Mouse (Mus musculus): ENCODE data around the gene Lpxn. TPM values are rescaled to one million over a fixed set of nuclear protein-coding genes. Genes with fewer than 3 reads are reported as not detected.
A peak's percentile ranks its signal among the peaks of the same experiment; 100 is the strongest.

The Lpxn gene
- 0.53 and 0.66 TPM in 2 replicates for polyA plus RNA-seq (2016; fragmentation: Nextera tagmentation; extraction: Ambion mirVana)

- ATAC-seq (ENCODE audit: low FRiP score): peak; percentile 96
- Histone ChIP-seq H3K36me3 (no peaks in the 10 kb centered on the region), H3K27me3 (no peaks in the 10 kb centered on the region), H3K27ac (peak within 1 kb of the TSS; percentile 99), H3K4me1 (peaks cover 8% of the 10 kb centered on the region), H3K9me3 (replicated peaks) (no peaks in the 10 kb centered on the region), H3K4me2 (replicated peaks) (peak within 1 kb of the TSS; percentile 63), H3K4me3 (peak within 1 kb of the TSS; percentile 94), H3K9ac (peak within 1 kb of the TSS; percentile 97)
- WGBS: under 1% methylated on average over 61 of the region's 76 CpGs
These were observed at the start of gene Lpxn, which contains the start of gene Zfp91 for GRCm38 (mm10) chr19:12795511-12796327. Lpxn (plus strand) TSS chr19:12796193. Zfp91 (minus strand) TSS chr19:12796126.

GRCm38 (mm10) chr19:12756286-12756685 lies 39.7 kb upstream of the Lpxn start:
- Histone ChIP-seq H3K36me3 (no peaks in the 10 kb centered on the region), H3K9ac (no peak overlapping the region), H3K9me3 (replicated peaks) (no peaks in the 10 kb centered on the region), H3K4me1 (no peaks in the 10 kb centered on the region), H3K27me3 (no peaks in the 10 kb centered on the region), H3K4me2 (replicated peaks) (no peak overlapping the region), H3K4me3 (no peak overlapping the region), H3K27ac (no peak overlapping the region)
- no peak for ATAC-seq (ENCODE audit: low FRiP score)
- 78% methylated on average over 3 of the region's 3 CpGs for WGBS

- no peaks in the 10 kb centered on the region for H3K9me3 ChIP-seq (replicated peaks)
- H3K27me3 ChIP-seq: no peaks in the 10 kb centered on the region
- no peak overlapping the region for H3K4me3 ChIP-seq
- ATAC-seq (ENCODE audit: low FRiP score): no peak
- H3K36me3 ChIP-seq: peaks cover 18% of the 10 kb centered on the region
- H3K4me1 ChIP-seq: no peaks in the 10 kb centered on the region
- no peak overlapping the region for H3K27ac ChIP-seq
- H3K9ac ChIP-seq: no peak overlapping the region
- 95% methylated on average over 1 of the region's 1 CpGs for WGBS
- H3K4me2 ChIP-seq (replicated peaks): no peak overlapping the region
These were observed 37.0 kb upstream of the Lpxn start for GRCm38 (mm10) chr19:12758936-12759478.

GRCm38 (mm10) chr19:12759656-12760055 lies 36.3 kb upstream of the Lpxn start:
- Histone ChIP-seq H3K36me3 (peaks cover 23% of the 10 kb centered on the region), H3K4me2 (replicated peaks) (no peak overlapping the region), H3K27ac (no peak overlapping the region), H3K9ac (no peak overlapping the region), H3K4me3 (no peak overlapping the region), H3K4me1 (no peaks in the 10 kb centered on the region), H3K27me3 (no peaks in the 10 kb centered on the region), H3K9me3 (replicated peaks) (no peaks in the 10 kb centered on the region)
- 81% methylated on average over 2 of the region's 2 CpGs for WGBS
- no peak for ATAC-seq (ENCODE audit: low FRiP score)

- no peak overlapping the region for H3K4me3 ChIP-seq
- ATAC-seq (ENCODE audit: low FRiP score): no peak; the same call in 1 of the 2 replicates
- H3K4me2 ChIP-seq (replicated peaks): no peak overlapping the region
- WGBS: 61% methylated on average over 2 of the region's 2 CpGs
- no peaks in the 10 kb centered on the region for H3K27me3 ChIP-seq
- peaks cover 33% of the 10 kb centered on the region for H3K36me3 ChIP-seq
- no peaks in the 10 kb centered on the region for H3K4me1 ChIP-seq
- H3K27ac ChIP-seq: no peak overlapping the region
- no peak overlapping the region for H3K9ac ChIP-seq
- no peaks in the 10 kb centered on the region for H3K9me3 ChIP-seq (replicated peaks)
These were observed 33.5 kb upstream of the Lpxn start for GRCm38 (mm10) chr19:12762212-12763130.

- H3K27ac ChIP-seq: no peak within 1 kb of the TSS
- H3K4me1 ChIP-seq: no peaks in the 10 kb centered on the region
- no peak for ATAC-seq (ENCODE audit: low FRiP score)
- WGBS: 61% methylated on average over 7 of the region's 7 CpGs
- H3K4me2 ChIP-seq (replicated peaks): no peak within 1 kb of the TSS
- peaks cover 59% of the 10 kb centered on the region for H3K36me3 ChIP-seq
- H3K9me3 ChIP-seq (replicated peaks): no peaks in the 10 kb centered on the region
- no peaks in the 10 kb centered on the region for H3K27me3 ChIP-seq
- H3K4me3 ChIP-seq: no peak within 1 kb of the TSS
- no peak within 1 kb of the TSS for H3K9ac ChIP-seq
These were observed 30.7 kb upstream of the Lpxn start, which contains the start of gene Cntf for GRCm38 (mm10) chr19:12765308-12765707. Cntf (minus strand) TSS chr19:12765632.

GRCm38 (mm10) chr19:12770888-12771287 lies 25.1 kb upstream of the Lpxn start:
- H3K4me3 ChIP-seq: no peak overlapping the region
- H3K9ac ChIP-seq: no peak overlapping the region
- no peak for ATAC-seq (ENCODE audit: low FRiP score)
- H3K4me1 ChIP-seq: no peaks in the 10 kb centered on the region
- H3K36me3 ChIP-seq: peaks cover 47% of the 10 kb centered on the region
- 93% methylated on average over 5 of the region's 5 CpGs for WGBS
- H3K27ac ChIP-seq: no peak overlapping the region
- no peak overlapping the region for H3K4me2 ChIP-seq (replicated peaks)
- no peaks in the 10 kb centered on the region for H3K9me3 ChIP-seq (replicated peaks)
- no peaks in the 10 kb centered on the region for H3K27me3 ChIP-seq

- no peak overlapping the region for H3K27ac ChIP-seq
- no peaks in the 10 kb centered on the region for H3K9me3 ChIP-seq (replicated peaks)
- H3K4me2 ChIP-seq (replicated peaks): no peak overlapping the region
- H3K4me3 ChIP-seq: no peak overlapping the region
- ATAC-seq (ENCODE audit: low FRiP score): no peak
- no peaks in the 10 kb centered on the region for H3K27me3 ChIP-seq
- H3K4me1 ChIP-seq: no peaks in the 10 kb centered on the region
- H3K9ac ChIP-seq: no peak overlapping the region
- H3K36me3 ChIP-seq: peaks cover 16% of the 10 kb centered on the region
These were observed 15.6 kb upstream of the Lpxn start for GRCm38 (mm10) chr19:12780437-12780836.

GRCm38 (mm10) chr19:12786803-12787395 lies 9.1 kb upstream of the Lpxn start:
- Histone ChIP-seq H3K36me3 (no peaks in the 10 kb centered on the region), H3K4me2 (replicated peaks) (no peak overlapping the region), H3K4me1 (peaks cover 4% of the 10 kb centered on the region), H3K9me3 (replicated peaks) (no peaks in the 10 kb centered on the region), H3K9ac (no peak overlapping the region), H3K27ac (no peak overlapping the region), H3K27me3 (no peaks in the 10 kb centered on the region), H3K4me3 (no peak overlapping the region)
- ATAC-seq (ENCODE audit: low FRiP score): no peak
- 90% methylated on average over 2 of the region's 2 CpGs for WGBS

- no peak overlapping the region for H3K4me2 ChIP-seq (replicated peaks)
- no peak overlapping the region for H3K27ac ChIP-seq
- H3K4me3 ChIP-seq: no peak overlapping the region
- no peaks in the 10 kb centered on the region for H3K9me3 ChIP-seq (replicated peaks)
- H3K4me1 ChIP-seq: peaks cover 4% of the 10 kb centered on the region
- no peaks in the 10 kb centered on the region for H3K36me3 ChIP-seq
- no peak overlapping the region for H3K9ac ChIP-seq
- H3K27me3 ChIP-seq: no peaks in the 10 kb centered on the region
- 89% methylated on average over 4 of the region's 4 CpGs for WGBS
- no peak for ATAC-seq (ENCODE audit: low FRiP score)
These were observed 8.3 kb upstream of the Lpxn start for GRCm38 (mm10) chr19:12787721-12788120.

- no peak overlapping the region for H3K27ac ChIP-seq
- H3K4me1 ChIP-seq: peaks cover 8% of the 10 kb centered on the region
- no peak for ATAC-seq (ENCODE audit: low FRiP score)
- H3K4me3 ChIP-seq: no peak overlapping the region
- H3K36me3 ChIP-seq: no peaks in the 10 kb centered on the region
- H3K9me3 ChIP-seq (replicated peaks): no peaks in the 10 kb centered on the region
- H3K4me2 ChIP-seq (replicated peaks): no peak overlapping the region
- no peaks in the 10 kb centered on the region for H3K27me3 ChIP-seq
- H3K9ac ChIP-seq: no peak overlapping the region
These were observed 3.6 kb upstream of the Lpxn start for GRCm38 (mm10) chr19:12792374-12792773.
